Comparison of ENCODE assay signal across 10 mouse cellular contexts in genomic region chr14:29940313-29940812, GRCm38 (mm10). TPM values are rescaled to one million over a fixed set of nuclear protein-coding genes. Genes with fewer than 3 reads are reported as not detected.
A peak's percentile ranks its signal among the peaks of the same experiment; 100 is the strongest.
DNase-seq lines count a peak whose midpoint lies in the region; ATAC-seq lines count a peak whose summit lies in the region.
"Had no signal": no experiment of that assay in that cellular context is flagged by ENCODE, and none has a peak within 500 bp of the region (broad histone marks: within the 10 kb centered on the region; RNA-seq: fewer than 3 reads in every experiment).

No protein-coding gene starts in this region.

- H3K9me3 ChIP-seq in hindbrain, embryonic 11.5 days (ENCODE audit: control insufficient read depth, low read length), result no peaks in the 10 kb centered on the region
- no peaks in the 10 kb centered on the region for H3K9me3 ChIP-seq in midbrain, embryonic 15.5 days
- H3K9me3 ChIP-seq: lung, embryonic 15.5 days had no signal

- no peak for ATAC-seq in hindbrain, embryonic 11.5 days (ENCODE audit: low FRiP score)
- ATAC-seq in midbrain, embryonic 15.5 days (replicated peaks), result peak; percentile 72
- ATAC-seq: inflammation-experienced regulatory T-cells, adult 6 months had no signal

- no peak overlapping the region for H3K4me2 ChIP-seq in hindbrain, embryonic 11.5 days (replicated peaks; ENCODE audit: low read depth, low read length)
- peak overlapping the region; percentile 37 for H3K4me2 ChIP-seq in midbrain, embryonic 15.5 days
- H3K4me2 ChIP-seq: lung, embryonic 15.5 days had no signal

- H3K27me3 ChIP-seq in hindbrain, embryonic 11.5 days (ENCODE audit: control insufficient read depth, insufficient read depth, low read length), result no peaks in the 10 kb centered on the region
- no peaks in the 10 kb centered on the region; the same call in 1 of the 2 replicates for H3K27me3 ChIP-seq in midbrain, embryonic 15.5 days (replicated peaks)

- WGBS in hindbrain, embryonic 11.5 days, result 43% methylated on average over 10 of the region's 10 CpGs
- 8% methylated on average over 10 of the region's 10 CpGs for WGBS in midbrain, embryonic 15.5 days

- no peaks in the 10 kb centered on the region for H3K36me3 ChIP-seq in hindbrain, embryonic 11.5 days (ENCODE audit: control insufficient read depth, insufficient read depth, low read length)
- no peaks in the 10 kb centered on the region for H3K36me3 ChIP-seq in midbrain, embryonic 15.5 days (replicated peaks)
- H3K36me3 ChIP-seq: lung, embryonic 15.5 days had no signal

- H3K4me3 ChIP-seq in hindbrain, embryonic 11.5 days (ENCODE audit: low read depth, low read length), result no peak overlapping the region
- H3K4me3 ChIP-seq in midbrain, embryonic 15.5 days, result peak overlapping the region; percentile 6; the same call in 1 of the 2 replicates
- H3K4me3 ChIP-seq: lung, embryonic 15.5 days had no signal

- no peak overlapping the region for H3K27ac ChIP-seq in hindbrain, embryonic 11.5 days (ENCODE audit: low read depth, low read length)
- H3K27ac ChIP-seq in midbrain, embryonic 15.5 days, result no peak overlapping the region
- H3K27ac ChIP-seq: lung, embryonic 15.5 days had no signal

- no peaks in the 10 kb centered on the region for H3K4me1 ChIP-seq in hindbrain, embryonic 11.5 days (replicated peaks; ENCODE audit: control insufficient read depth, insufficient read depth, low read length)
- peaks cover 16% of the 10 kb centered on the region for H3K4me1 ChIP-seq in midbrain, embryonic 15.5 days
- H3K4me1 ChIP-seq: lung, embryonic 15.5 days had no signal

- peak; percentile 14 to 16 for DNase-seq in cerebellum, postnatal 10 days
- DNase-seq in cerebellum, adult 9-11 months, result no peak
- peak; percentile 37 for DNase-seq in embryo, embryonic 10 days (ENCODE audit: low spot score)
- peak; percentile 16 for DNase-seq in hindbrain, embryonic 11.5 days (ENCODE audit: low spot score)
- no peak for DNase-seq in left cerebral cortex, adult 9 months (ENCODE audit: low spot score in 2 of 2)
- no peak for DNase-seq in adrenal gland, adult 8-10 months
- DNase-seq in spleen, postnatal 14 days (ENCODE audit: low spot score in 2 of 2), result no peak

- H3K9ac ChIP-seq in hindbrain, embryonic 11.5 days (ENCODE audit: low read depth, low read length), result no peak overlapping the region
- H3K9ac ChIP-seq in midbrain, embryonic 15.5 days, result no peak overlapping the region
- H3K9ac ChIP-seq: lung, embryonic 15.5 days had no signal

RNA-seq across cellular contexts. Expression of gene Selenok, which starts 27.7 kb away (rescaled TPM):
- 314 and 327 TPM in 2 replicates for polyA plus RNA-seq in hindbrain, embryonic 11.5 days (2014; fragmentation: Nextera tagmentation; extraction: Ambion mirVana)
- polyA plus RNA-seq in midbrain, embryonic 15.5 days (2015; fragmentation: Nextera tagmentation; extraction: Ambion mirVana), result 360 and 386 TPM in 2 replicates
- 100 to 1,000 TPM; 104 to 139 (median 118) TPM for total RNA-seq in adrenal gland, adult 8-10 months (2022)

RNA-seq across cellular contexts. Expression of gene Actr8, which starts 37.8 kb away (rescaled TPM):
- 81.8 and 82.3 TPM in 2 replicates for polyA plus RNA-seq in hindbrain, embryonic 11.5 days (2014; fragmentation: Nextera tagmentation; extraction: Ambion mirVana)
- polyA plus RNA-seq in midbrain, embryonic 15.5 days (2015; fragmentation: Nextera tagmentation; extraction: Ambion mirVana), result 84.8 and 86.1 TPM in 2 replicates
- total RNA-seq in adrenal gland, adult 8-10 months (2022), result 10 to 100 TPM; 61.4 to 88.8 (median 68.7) TPM

Comparison
In these comparisons a context has a peak if more than half of its experiments do, and no peak if none do; other contexts are left out.
1. DNase-seq: peak in cerebellum, postnatal 10 days (2 of 2), embryo, embryonic 10 days (single experiment) and hindbrain, embryonic 11.5 days (single experiment); none in cerebellum, adult 9-11 months (single experiment), left cerebral cortex, adult 9 months (0 of 2), adrenal gland, adult 8-10 months (single experiment) and spleen, postnatal 14 days (0 of 2).